In genomic region chr4:119053241-119053640, GRCm38 (mm10) we compare ENCODE assay signal across 21 mouse cellular contexts. TPM values are rescaled to one million over a fixed set of nuclear protein-coding genes. Genes with fewer than 3 reads are reported as not detected.
A peak's percentile ranks its signal among the peaks of the same experiment; 100 is the strongest.
DNase-seq lines count a peak whose midpoint lies in the region; ATAC-seq lines count a peak whose summit lies in the region.
"Had no signal": no experiment of that assay in that cellular context is flagged by ENCODE, and none has a peak within 500 bp of the region (broad histone marks: within the 10 kb centered on the region; RNA-seq: fewer than 3 reads in every experiment).

No protein-coding gene starts in this region.

- H3K36me3 ChIP-seq in erythroblast, embryonic 14.5 days (ENCODE audit: control insufficient read depth), result peaks cover 23% of the 10 kb centered on the region
- no peaks in the 10 kb centered on the region for H3K36me3 ChIP-seq in heart, embryonic 13.5 days
- no peaks in the 10 kb centered on the region for H3K36me3 ChIP-seq in liver, embryonic 11.5 days (ENCODE audit: control insufficient read depth, insufficient read depth, low read length)
- H3K36me3 ChIP-seq in liver, embryonic 15.5 days (replicated peaks), result no peaks in the 10 kb centered on the region
- H3K36me3 ChIP-seq: embryonic facial prominence, embryonic 13.5 days; forebrain, embryonic 10.5 days; G1E; hindbrain, embryonic 15.5 days had no signal

- H3K27ac ChIP-seq in heart, embryonic 13.5 days (replicated peaks), result peak overlapping the region; percentile 65
- H3K27ac ChIP-seq in liver, embryonic 11.5 days (ENCODE audit: low read depth, low read length), result peak overlapping the region; percentile 55; the same call in 1 of the 2 replicates
- H3K27ac ChIP-seq in liver, embryonic 15.5 days (replicated peaks), result peak overlapping the region; percentile 99
- H3K27ac ChIP-seq: embryonic facial prominence, embryonic 13.5 days; forebrain, embryonic 10.5 days; gastrocnemius, adult 2 months; hindbrain, embryonic 15.5 days had no signal

- no peak overlapping the region for H3K4me2 ChIP-seq in heart, embryonic 13.5 days
- H3K4me2 ChIP-seq in liver, embryonic 11.5 days, result 0 out of 2 replicates have a peak overlapping the region, but pooled peaks have one; percentile 15
- H3K4me2 ChIP-seq in liver, embryonic 15.5 days, result peak overlapping the region; percentile 50
- H3K4me2 ChIP-seq: embryonic facial prominence, embryonic 13.5 days; hindbrain, embryonic 15.5 days had no signal

- no peaks in the 10 kb centered on the region for H3K9me3 ChIP-seq in erythroblast, embryonic 14.5 days (ENCODE audit: control insufficient read depth, low read length)
- H3K9me3 ChIP-seq in heart, embryonic 13.5 days, result no peaks in the 10 kb centered on the region
- no peaks in the 10 kb centered on the region for H3K9me3 ChIP-seq in liver, embryonic 11.5 days (ENCODE audit: control insufficient read depth, low read length)
- no peaks in the 10 kb centered on the region for H3K9me3 ChIP-seq in liver, embryonic 15.5 days (replicated peaks)
- H3K9me3 ChIP-seq: embryonic facial prominence, embryonic 13.5 days; forebrain, embryonic 10.5 days; G1E; hindbrain, embryonic 15.5 days had no signal

- H3K27me3 ChIP-seq in erythroblast, embryonic 14.5 days (ENCODE audit: control insufficient read depth), result peaks cover 24% of the 10 kb centered on the region
- H3K27me3 ChIP-seq in heart, embryonic 13.5 days (replicated peaks), result no peaks in the 10 kb centered on the region
- no peaks in the 10 kb centered on the region for H3K27me3 ChIP-seq in liver, embryonic 11.5 days (replicated peaks; ENCODE audit: control insufficient read depth, insufficient read depth, low read length)
- peaks cover 22% of the 10 kb centered on the region for H3K27me3 ChIP-seq in liver, embryonic 15.5 days
- H3K27me3 ChIP-seq: embryonic facial prominence, embryonic 13.5 days; hindbrain, embryonic 15.5 days had no signal

- 85% methylated on average over 4 of the region's 4 CpGs for WGBS in heart, embryonic 13.5 days
- 74% methylated on average over 4 of the region's 4 CpGs for WGBS in liver, embryonic 11.5 days
- 64% methylated on average over 4 of the region's 4 CpGs for WGBS in liver, embryonic 15.5 days (ENCODE audit: insufficient replicate concordance)

- peaks cover 84% of the 10 kb centered on the region for H3K4me1 ChIP-seq in erythroblast, embryonic 14.5 days (ENCODE audit: control insufficient read depth)
- peaks cover 52% of the 10 kb centered on the region for H3K4me1 ChIP-seq in heart, embryonic 13.5 days
- H3K4me1 ChIP-seq in liver, embryonic 11.5 days (replicated peaks; ENCODE audit: control insufficient read depth, insufficient read depth, low read length), result peaks cover 43% of the 10 kb centered on the region
- peaks cover 79% of the 10 kb centered on the region for H3K4me1 ChIP-seq in liver, embryonic 15.5 days (replicated peaks)
- H3K4me1 ChIP-seq: embryonic facial prominence, embryonic 13.5 days; hindbrain, embryonic 15.5 days had no signal

- no peak overlapping the region for H3K9ac ChIP-seq in heart, embryonic 13.5 days
- no peak overlapping the region for H3K9ac ChIP-seq in liver, embryonic 11.5 days (ENCODE audit: low read depth, low read length)
- peak overlapping the region; percentile 36 for H3K9ac ChIP-seq in liver, embryonic 15.5 days
- H3K9ac ChIP-seq: embryonic facial prominence, embryonic 13.5 days; hindbrain, embryonic 15.5 days had no signal

- DNase-seq in heart, postnatal 14 days, result no peak
- DNase-seq in liver, embryonic 11.5 days (ENCODE audit: low spot score), result no peak
- no peak for DNase-seq in thymus, postnatal 0 days (ENCODE audit: low spot score)
- no peak for DNase-seq in c-Kit-positive CD71-positive TER-119-positive erythroid progenitor cells, embryonic 14.5 days (ENCODE audit: low spot score)
- DNase-seq: adrenal gland, postnatal 10 days; B cell, adult 2 months; cerebellum, adult 11-12 months; cerebellum, adult 9-10 months; cerebellum, postnatal 36 days; gastrocnemius, adult 2 months; gastrocnemius, postnatal 36 days had no signal

- ATAC-seq in erythroblast, adult 5-6 weeks (replicated peaks; ENCODE audit: low FRiP score, poor library complexity, severe bottlenecking), result no peak
- ATAC-seq in heart, embryonic 13.5 days (ENCODE audit: extremely low read depth, insufficient number of reproducible peaks, low FRiP score, low TSS enrichment), result no peak
- ATAC-seq in liver, embryonic 11.5 days (replicated peaks; ENCODE audit: low FRiP score), result no peak
- ATAC-seq in liver, embryonic 15.5 days (ENCODE audit: insufficient read depth), result no peak
- ATAC-seq: CD4-positive, CD25-positive, alpha-beta regulatory T cell, adult 4 months; forebrain, embryonic 14.5 days had no signal

- peak overlapping the region; percentile 23 for H3K4me3 ChIP-seq in erythroblast, embryonic 14.5 days (replicated peaks)
- no peak overlapping the region for H3K4me3 ChIP-seq in heart, embryonic 13.5 days
- no peak overlapping the region for H3K4me3 ChIP-seq in liver, embryonic 11.5 days (ENCODE audit: low read depth, low read length)
- 0 out of 2 replicates have a peak overlapping the region, but pooled peaks have one; percentile 15 for H3K4me3 ChIP-seq in liver, embryonic 15.5 days (replicated peaks)
- H3K4me3 ChIP-seq: embryonic facial prominence, embryonic 13.5 days; forebrain, embryonic 10.5 days; gastrocnemius, adult 2 months; hindbrain, embryonic 15.5 days had no signal

- intact Hi-C loops in heart, postnatal 14 days (cut with DNase I), result no loop called here

RNA-seq across cellular contexts. Expression of gene Slc2a1, which starts 55.3 kb away (rescaled TPM):
- 189 and 215 TPM in 2 replicates for polyA plus RNA-seq in erythroblast, embryonic 14.5 days (2012)
- total RNA-seq in erythroblast, adult 5-6 weeks (2015; ENCODE audit: low replicate concordance), result 0.38 and 2.7 TPM in 2 replicates
- 1.1 and 1.4 TPM in 2 replicates for total RNA-seq in erythroblast, adult 5-6 weeks (2017; ENCODE audit: low replicate concordance)
- 180 and 217 TPM in 2 replicates for polyA plus RNA-seq in heart, embryonic 13.5 days (2015; fragmentation: Nextera tagmentation; extraction: Ambion mirVana)
- 1 to 10 TPM; 6.2 to 8.5 TPM for total RNA-seq in heart, postnatal 14 days (2021)
- polyA plus RNA-seq in liver, embryonic 11.5 days (2014; fragmentation: Nextera tagmentation; extraction: Ambion mirVana), result 150 and 153 TPM in 2 replicates
- 293 and 326 TPM in 2 replicates for polyA plus RNA-seq in liver, embryonic 15.5 days (2015; fragmentation: Nextera tagmentation; extraction: Ambion mirVana)
- polyA plus RNA-seq in thymus, postnatal 0 days (2015; fragmentation: Nextera tagmentation; extraction: Ambion mirVana), result 19.9 and 21.4 TPM in 2 replicates

Comparison
In these comparisons a context has a peak if more than half of its experiments do, and no peak if none do; other contexts are left out.
1. H3K4me3 ChIP-seq: peak in erythroblast, embryonic 14.5 days (single experiment) and liver, embryonic 15.5 days (single experiment); none in heart, embryonic 13.5 days (single experiment) and liver, embryonic 11.5 days (single experiment).
2. Peak in every context shown above with its lines, with median percentiles within 50 percentile points of each other: H3K27ac ChIP-seq.